In genomic region chr8:73187381-73187780, GRCm38 (mm10) we compare ENCODE assay signal across 27 mouse cellular contexts.
A peak's percentile ranks its signal among the peaks of the same experiment; 100 is the strongest.
DNase-seq lines count a peak whose midpoint lies in the region; ATAC-seq and TF ChIP-seq lines count a peak whose summit lies in the region.
"Had no signal": no experiment of that assay in that cellular context is flagged by ENCODE, and none has a peak within 500 bp of the region (broad histone marks: within the 10 kb centered on the region; RNA-seq: fewer than 3 reads in every experiment).

No protein-coding gene starts in this region.

- H3K27me3 ChIP-seq in kidney, embryonic 16.5 days (ENCODE audit: insufficient read depth, low read length) = no peaks in the 10 kb centered on the region
- H3K27me3 ChIP-seq in lung, postnatal 0 days (replicated peaks; ENCODE audit: insufficient read depth, low read length) = no peaks in the 10 kb centered on the region
- H3K27me3 ChIP-seq: embryonic facial prominence, embryonic 13.5 days; forebrain, embryonic 12.5 days; forebrain, embryonic 15.5 days; heart, embryonic 13.5 days had no signal

- no peak for ATAC-seq in kidney, embryonic 16.5 days (ENCODE audit: low FRiP score, low TSS enrichment)
- ATAC-seq in lung, postnatal 0 days = no peak
- ATAC-seq: CD4-positive, CD25-positive, alpha-beta regulatory T cell, adult 4 months; forebrain, embryonic 15.5 days had no signal

- H3K36me3 ChIP-seq in kidney, embryonic 16.5 days (ENCODE audit: insufficient read depth, low read length) = no peaks in the 10 kb centered on the region
- H3K36me3 ChIP-seq in lung, postnatal 0 days (ENCODE audit: insufficient read depth, low read length) = no peaks in the 10 kb centered on the region
- H3K36me3 ChIP-seq: embryonic facial prominence, embryonic 10.5 days; embryonic facial prominence, embryonic 13.5 days; forebrain, embryonic 12.5 days; forebrain, embryonic 15.5 days; heart, embryonic 10.5 days; heart, embryonic 13.5 days had no signal

- H3K4me3 ChIP-seq in kidney, embryonic 16.5 days (ENCODE audit: low read length) = no peak overlapping the region
- no peak overlapping the region for H3K4me3 ChIP-seq in lung, postnatal 0 days (ENCODE audit: low read depth, low read length)
- H3K4me3 ChIP-seq: embryonic facial prominence, embryonic 10.5 days; embryonic facial prominence, embryonic 13.5 days; erythroblast, embryonic 14.5 days; forebrain, embryonic 12.5 days; forebrain, embryonic 15.5 days; heart, adult 2 months; heart, embryonic 10.5 days; heart, embryonic 13.5 days had no signal

- no peak for TF ChIP-seq EP300 in lung, postnatal 0 days (IDR thresholded peaks at IDR 0.05)

- WGBS in kidney, embryonic 16.5 days = 94% methylated on average over 1 of the region's 1 CpGs
- 96% methylated on average over 1 of the region's 1 CpGs for WGBS in lung, postnatal 0 days

- no peak overlapping the region for H3K4me2 ChIP-seq in kidney, embryonic 16.5 days (replicated peaks; ENCODE audit: low read depth, low read length)
- H3K4me2 ChIP-seq in lung, postnatal 0 days (replicated peaks; ENCODE audit: low read depth, low read length) = no peak overlapping the region
- H3K4me2 ChIP-seq: embryonic facial prominence, embryonic 13.5 days; forebrain, embryonic 12.5 days; forebrain, embryonic 15.5 days; heart, embryonic 13.5 days; hindbrain, embryonic 14.5 days had no signal

- H3K9me3 ChIP-seq in kidney, embryonic 16.5 days (ENCODE audit: low read length) = no peaks in the 10 kb centered on the region
- no peaks in the 10 kb centered on the region for H3K9me3 ChIP-seq in lung, postnatal 0 days (ENCODE audit: low read length)
- H3K9me3 ChIP-seq: embryonic facial prominence, embryonic 10.5 days; embryonic facial prominence, embryonic 13.5 days; forebrain, embryonic 12.5 days; forebrain, embryonic 15.5 days; heart, embryonic 10.5 days; heart, embryonic 13.5 days had no signal

- peak; percentile 11 for DNase-seq in kidney, adult 18-20 months
- DNase-seq in kidney, adult 9 months = peak; percentile 72
- no peak for DNase-seq in kidney, postnatal 10 days
- peak; percentile 25 to 51 for DNase-seq in kidney, postnatal 25 days
- DNase-seq in lung, postnatal 0 days (ENCODE audit: low spot score) = no peak
- DNase-seq: adrenal gland, adult 8-10 months; adrenal gland, postnatal 25 days; cerebellum, adult 11-12 months; cerebellum, adult 8-10 months; cerebellum, postnatal 10 days; cerebellum, postnatal 36 days; embryo, embryonic 11 days; gastrocnemius, postnatal 10 days; gastrocnemius, postnatal 36 days; heart, adult 2 months; heart, postnatal 14 days; heart, postnatal 4 days had no signal

- no peaks in the 10 kb centered on the region for H3K4me1 ChIP-seq in kidney, embryonic 16.5 days (ENCODE audit: insufficient read depth, low read length)
- no peaks in the 10 kb centered on the region for H3K4me1 ChIP-seq in lung, postnatal 0 days (ENCODE audit: insufficient read depth, low read depth, low read length)
- H3K4me1 ChIP-seq: embryonic facial prominence, embryonic 10.5 days; embryonic facial prominence, embryonic 13.5 days; forebrain, embryonic 12.5 days; forebrain, embryonic 15.5 days; heart, embryonic 10.5 days; heart, embryonic 13.5 days had no signal

- H3K27ac ChIP-seq in kidney, embryonic 16.5 days (ENCODE audit: low read length) = no peak overlapping the region
- H3K27ac ChIP-seq in lung, postnatal 0 days (ENCODE audit: low read length) = no peak overlapping the region
- H3K27ac ChIP-seq: embryonic facial prominence, embryonic 10.5 days; embryonic facial prominence, embryonic 13.5 days; forebrain, embryonic 12.5 days; forebrain, embryonic 15.5 days; heart, adult 2 months; heart, embryonic 10.5 days; heart, embryonic 13.5 days; hindbrain, embryonic 14.5 days had no signal

- H3K9ac ChIP-seq in kidney, embryonic 16.5 days (replicated peaks; ENCODE audit: low read length) = no peak overlapping the region
- H3K9ac ChIP-seq in lung, postnatal 0 days (replicated peaks; ENCODE audit: low read depth) = no peak overlapping the region
- H3K9ac ChIP-seq: embryonic facial prominence, embryonic 13.5 days; forebrain, embryonic 12.5 days; forebrain, embryonic 15.5 days; heart, embryonic 13.5 days; hindbrain, embryonic 14.5 days had no signal

- TF ChIP-seq CTCF in lung, postnatal 0 days (IDR thresholded peaks at IDR 0.05) = no peak

Comparison
In these comparisons a context has a peak if more than half of its experiments do, and no peak if none do; other contexts are left out.
1. DNase-seq: peak in kidney, adult 18-20 months (single experiment), kidney, adult 9 months (single experiment) and kidney, postnatal 25 days (2 of 2); none in kidney, postnatal 10 days (single experiment) and lung, postnatal 0 days (single experiment).